Mouse (Mus musculus) midbrain, embryonic 10.5 days (tissue): ENCODE measurements around the gene Fbxl3. TPM values are rescaled to one million over a fixed set of nuclear protein-coding genes. Genes with fewer than 3 reads are reported as not detected.

ENCODE experiments used
- DNase-seq: peaks from one replicate; pipeline ENCODE4 v3.0.0-alpha.2; 2017; ENCODE audit warnings: low spot score
- H3K27ac ChIP-seq: fragments of 300-500 bp; sonication (generic); replicated peaks from 2 replicates; pipeline ENCODE4 v1.5.1; 2016; ENCODE audit warnings: mild to moderate bottlenecking
- H3K27me3 ChIP-seq: fragments of 300-500 bp; sonication (generic); 2 replicates; pipeline ENCODE4 v1.6.1; 2016; ENCODE audit warnings: low read depth, mild to moderate bottlenecking; ENCODE audit not compliant: poor library complexity, severe bottlenecking
- H3K36me3 ChIP-seq: fragments of 300-500 bp; sonication (generic); 2 replicates; pipeline ENCODE4 v1.6.1; 2016; ENCODE audit warnings: mild to moderate bottlenecking, moderate library complexity
- H3K4me1 ChIP-seq: fragments of 300-500 bp; sonication (generic); 2 replicates; pipeline ENCODE4 v1.6.1; 2016
- H3K4me3 ChIP-seq: fragments of 300-500 bp; sonication (generic); 2 replicates; pipeline ENCODE4 v1.5.1; 2016; ENCODE audit warnings: mild to moderate bottlenecking, moderate library complexity
- H3K9me3 ChIP-seq: fragments of 300-500 bp; sonication (generic); replicated peaks from 2 replicates; pipeline ENCODE4 v1.6.1; 2016; ENCODE audit warnings: mild to moderate bottlenecking
- WGBS: fragments of 180-500 bp; shearing (Covaris S2); methylation state at CpG from one replicate; pipeline ENCODE4 v1.1.7; 2016; 5-methylcytosine and 5-hydroxymethylcytosine counted together
- polyA plus RNA-seq: library from polyadenylated mRNA; unstranded; fragments of >200 nt; fragmentation: Nextera tagmentation; extraction: Ambion mirVana; gene quantifications from 2 replicates; pipeline ENCODE4 v1.2.1, GENCODE M21; 2016

Gene Fbxl3
- polyA plus RNA-seq = 13.8 and 16.4 TPM in 2 replicates

DNA sequence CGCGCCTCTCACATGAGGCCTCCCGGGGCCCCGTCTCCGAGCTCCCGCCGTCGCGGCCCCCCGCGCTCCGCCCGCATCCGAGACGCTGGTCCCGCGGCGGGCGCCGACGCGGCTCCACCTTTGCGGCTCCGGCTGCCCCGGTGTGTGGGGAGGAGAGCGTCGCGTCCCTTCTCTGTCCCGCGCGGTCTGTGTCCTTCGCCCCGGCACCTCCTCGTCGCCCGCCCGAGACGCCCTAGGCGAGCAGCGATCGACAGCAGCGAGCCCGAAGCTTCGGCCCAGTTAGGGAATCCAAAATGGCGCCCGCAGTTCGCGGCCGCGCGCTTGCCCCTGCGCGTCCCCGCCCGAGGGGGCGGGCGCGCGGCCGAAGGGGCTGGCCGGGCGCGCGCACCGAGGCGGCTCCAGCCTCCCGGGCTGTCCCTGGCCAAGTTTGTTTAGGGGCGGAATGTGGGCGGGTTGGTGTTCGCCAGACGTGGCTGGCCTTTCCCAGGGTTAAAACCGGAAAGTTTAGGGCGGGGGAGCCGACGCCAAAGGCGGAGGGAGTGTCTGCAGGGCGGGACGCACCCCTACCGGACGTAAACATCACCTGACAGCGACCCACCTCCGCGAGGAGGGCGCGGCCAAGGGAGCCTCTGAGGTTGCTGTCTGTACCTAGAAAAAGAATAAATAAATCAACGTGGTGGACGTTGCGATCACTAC lies at the start of gene Fbxl3:
Fbxl3 (minus strand) TSS at position 329 of the 696 bp plus-strand sequence.
- Histone ChIP-seq H3K36me3 (peaks cover 22% of the 10 kb centered on the region), H3K27ac (peak within 1 kb of the TSS; percentile 99), H3K27me3 (no peaks in the 10 kb centered on the region), H3K4me3 (peak within 1 kb of the TSS; percentile 85), H3K9me3 (no peaks in the 10 kb centered on the region), H3K4me1 (peaks cover 29% of the 10 kb centered on the region)
- WGBS = under 1% methylated on average over 88 of the region's 88 CpGs
- DNase-seq = peak; percentile 87

DNA sequence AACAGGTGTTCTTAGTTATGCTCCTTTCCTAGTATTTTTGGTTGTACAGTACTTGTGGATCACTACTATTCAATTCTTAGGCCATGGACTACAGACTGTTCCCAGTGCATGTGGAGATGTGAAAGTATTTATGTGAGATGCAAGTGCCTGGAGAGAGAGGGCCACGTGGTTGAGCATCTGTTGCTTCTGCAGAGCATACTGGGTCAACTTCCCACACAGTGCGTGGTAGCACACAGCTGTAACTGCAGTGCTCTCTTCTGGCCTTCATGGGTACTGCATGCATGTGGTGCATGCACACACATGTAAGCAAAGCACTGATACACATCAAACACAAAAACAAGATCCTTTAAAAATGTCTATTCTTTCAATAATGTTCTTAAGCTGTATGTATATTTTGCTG lies 32.6 kb upstream of the Fbxl3 start:
- Histone ChIP-seq H3K36me3 (peaks cover 70% of the 10 kb centered on the region), H3K27ac (no peak overlapping the region), H3K4me1 (no peaks in the 10 kb centered on the region), H3K4me3 (no peak overlapping the region), H3K27me3 (no peaks in the 10 kb centered on the region), H3K9me3 (no peaks in the 10 kb centered on the region; the same call in 1 of the 2 replicates)
- 77% methylated on average over 2 of the region's 2 CpGs for WGBS
- DNase-seq = no peak

DNA sequence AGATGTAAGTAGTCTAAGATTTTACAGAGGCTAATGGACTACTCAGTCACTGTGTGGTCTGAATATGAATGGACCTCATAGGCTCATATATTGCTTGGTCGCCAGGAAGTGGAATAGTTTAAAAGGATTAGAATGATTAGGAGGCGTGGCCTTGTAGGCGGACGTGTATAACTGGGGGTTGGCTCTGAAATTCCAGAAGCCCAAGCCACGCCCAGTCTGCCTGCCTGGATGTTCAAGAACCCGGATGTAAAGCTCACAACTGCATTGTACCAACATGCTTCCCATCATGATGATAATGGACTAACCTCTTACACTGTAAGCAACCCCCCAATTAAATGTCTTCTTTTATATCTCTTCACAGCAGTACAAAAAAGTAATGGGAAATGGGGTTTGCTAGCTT lies 26.4 kb upstream of the Fbxl3 start:
- H3K36me3 ChIP-seq = peaks cover 82% of the 10 kb centered on the region
- no peak overlapping the region for H3K27ac ChIP-seq
- no peaks in the 10 kb centered on the region for H3K9me3 ChIP-seq
- H3K4me1 ChIP-seq = no peaks in the 10 kb centered on the region
- H3K27me3 ChIP-seq = no peaks in the 10 kb centered on the region
- no peak for DNase-seq
- no peak overlapping the region for H3K4me3 ChIP-seq
- WGBS = 89% methylated on average over 6 of the region's 6 CpGs

DNA sequence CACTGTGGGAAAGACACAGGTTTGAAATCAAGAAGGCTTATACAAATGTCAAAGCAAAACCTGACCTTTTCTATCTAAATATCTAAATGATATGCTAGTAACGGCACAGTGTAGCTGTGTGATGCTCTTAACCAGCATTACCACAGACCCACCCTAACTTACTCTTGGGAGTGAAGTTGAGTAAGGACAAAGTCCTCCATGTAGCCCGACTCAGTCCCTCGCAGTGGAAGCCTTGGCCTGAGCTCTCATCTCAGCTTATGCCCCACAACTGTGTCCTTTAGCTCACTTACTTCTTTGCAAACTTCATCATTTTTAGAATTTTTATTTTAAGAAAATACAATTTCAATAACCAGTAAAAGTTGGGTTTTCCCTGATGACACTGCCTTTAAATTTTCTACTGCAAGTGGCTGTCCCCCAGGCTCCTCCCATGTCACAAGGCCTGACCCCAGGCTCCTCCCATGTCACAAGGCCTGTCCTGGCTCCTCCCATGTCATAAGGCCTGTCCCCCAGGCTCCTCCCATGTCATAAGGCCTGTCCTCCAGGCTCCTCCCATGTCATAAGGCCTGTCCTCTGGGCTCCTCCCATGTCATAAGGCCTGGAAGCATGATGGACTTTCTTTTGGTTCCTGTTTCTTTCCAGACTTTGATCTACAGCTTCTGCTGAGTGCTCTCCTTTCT lies 15.8 kb upstream of the Fbxl3 start:
- 93% methylated on average over 3 of the region's 3 CpGs for WGBS
- H3K36me3 ChIP-seq = peaks cover 78% of the 10 kb centered on the region

DNA sequence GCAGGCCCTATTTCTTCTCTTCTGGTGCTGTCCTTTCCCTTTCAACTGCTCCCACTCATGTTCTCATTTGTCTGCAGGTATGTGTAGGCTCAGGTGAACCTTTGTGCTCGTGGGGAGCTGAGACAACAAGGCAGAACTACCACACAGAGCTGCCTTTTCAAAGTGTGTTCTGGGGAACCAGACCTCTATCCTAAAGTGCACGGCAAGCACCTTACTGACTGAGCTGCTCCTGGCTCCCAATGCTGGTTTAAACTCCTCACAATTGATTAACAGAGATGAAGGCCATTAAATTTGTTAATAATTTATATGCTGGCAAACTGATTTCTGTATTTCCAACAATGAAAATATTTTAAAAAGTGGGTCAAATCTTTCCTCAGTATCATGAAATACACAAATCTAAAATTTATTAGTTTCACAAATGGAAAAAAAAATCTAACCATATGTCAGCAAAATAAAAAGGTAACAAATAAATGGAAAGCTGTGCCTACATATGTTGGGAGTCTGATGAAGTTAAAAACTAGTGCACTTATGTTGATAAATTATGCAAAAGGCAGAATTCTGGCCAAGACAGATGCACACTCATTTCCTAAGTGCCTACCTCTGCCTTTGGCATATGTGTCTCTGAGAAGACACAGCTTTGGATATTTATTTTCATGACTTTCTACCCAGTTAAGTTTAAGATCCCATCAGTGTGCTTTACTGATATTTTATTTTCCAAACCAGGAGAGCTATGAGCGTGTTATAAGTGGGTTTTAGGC lies 13.4 kb upstream of the Fbxl3 start:
- Histone ChIP-seq H3K4me1 (no peaks in the 10 kb centered on the region), H3K9me3 (no peaks in the 10 kb centered on the region), H3K4me3 (no peak overlapping the region), H3K36me3 (peaks cover 59% of the 10 kb centered on the region), H3K27ac (no peak overlapping the region), H3K27me3 (no peaks in the 10 kb centered on the region)
- no peak for DNase-seq
- WGBS = 92% methylated on average over 3 of the region's 3 CpGs

More for the DNA sequence above, 15.8 kb upstream of the Fbxl3 start:
- no peak overlapping the region for H3K27ac ChIP-seq
- no peak for DNase-seq
- H3K9me3 ChIP-seq = no peaks in the 10 kb centered on the region
- H3K4me3 ChIP-seq = no peak overlapping the region
- H3K4me1 ChIP-seq = no peaks in the 10 kb centered on the region
- no peaks in the 10 kb centered on the region for H3K27me3 ChIP-seq

DNA sequence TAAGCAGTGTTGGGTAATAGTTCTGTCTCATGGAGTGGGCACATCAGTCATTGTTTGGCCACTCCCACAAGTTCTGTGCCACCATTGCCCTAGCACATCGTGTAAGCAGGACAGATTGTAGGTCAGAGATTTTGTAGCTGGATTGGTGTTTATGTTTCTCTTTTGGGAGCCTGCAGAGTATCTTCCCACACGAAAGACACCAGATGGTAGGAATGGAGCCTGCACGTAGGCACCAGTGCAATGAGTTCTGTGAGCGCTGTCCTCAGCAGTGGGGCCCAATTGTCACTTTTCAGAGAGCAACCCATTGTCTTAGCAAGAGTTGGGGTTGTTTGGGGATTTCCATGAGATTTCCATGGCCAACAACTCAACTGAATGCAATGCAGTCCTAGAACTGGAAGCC lies 10.6 kb upstream of the Fbxl3 start:
- Histone ChIP-seq H3K4me1 (no peaks in the 10 kb centered on the region), H3K36me3 (peaks cover 31% of the 10 kb centered on the region), H3K27ac (no peak overlapping the region), H3K9me3 (no peaks in the 10 kb centered on the region), H3K27me3 (no peaks in the 10 kb centered on the region), H3K4me3 (no peak overlapping the region)
- DNase-seq = no peak
- 89% methylated on average over 4 of the region's 4 CpGs for WGBS

DNA sequence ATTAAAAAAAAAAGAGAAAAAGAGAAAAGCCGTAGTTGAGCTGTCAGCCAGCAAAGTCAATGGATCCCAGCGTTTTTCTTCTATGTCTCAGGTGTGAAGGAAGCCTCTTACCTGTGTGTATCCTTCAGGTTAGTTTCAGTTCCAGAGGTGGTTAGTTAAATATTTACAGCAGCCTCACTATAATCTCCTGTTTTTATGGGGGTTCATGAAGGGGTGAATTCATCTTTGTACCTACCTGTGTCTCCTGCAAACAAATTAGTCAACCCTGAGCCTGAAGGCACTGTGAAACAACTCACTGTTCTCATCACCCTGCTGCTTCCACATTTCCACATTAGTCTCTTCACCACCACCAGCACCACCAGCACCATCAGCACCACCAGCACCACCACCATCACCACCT lies 6.9 kb upstream of the Fbxl3 start:
- no peak for DNase-seq
- H3K27me3 ChIP-seq = no peaks in the 10 kb centered on the region
- H3K27ac ChIP-seq = no peak overlapping the region
- no peaks in the 10 kb centered on the region for H3K9me3 ChIP-seq
- peaks cover 11% of the 10 kb centered on the region for H3K4me1 ChIP-seq
- peaks cover 3% of the 10 kb centered on the region; the same call in 1 of the 2 replicates for H3K36me3 ChIP-seq
- no peak overlapping the region for H3K4me3 ChIP-seq
- 96% methylated on average over 2 of the region's 2 CpGs for WGBS

DNA sequence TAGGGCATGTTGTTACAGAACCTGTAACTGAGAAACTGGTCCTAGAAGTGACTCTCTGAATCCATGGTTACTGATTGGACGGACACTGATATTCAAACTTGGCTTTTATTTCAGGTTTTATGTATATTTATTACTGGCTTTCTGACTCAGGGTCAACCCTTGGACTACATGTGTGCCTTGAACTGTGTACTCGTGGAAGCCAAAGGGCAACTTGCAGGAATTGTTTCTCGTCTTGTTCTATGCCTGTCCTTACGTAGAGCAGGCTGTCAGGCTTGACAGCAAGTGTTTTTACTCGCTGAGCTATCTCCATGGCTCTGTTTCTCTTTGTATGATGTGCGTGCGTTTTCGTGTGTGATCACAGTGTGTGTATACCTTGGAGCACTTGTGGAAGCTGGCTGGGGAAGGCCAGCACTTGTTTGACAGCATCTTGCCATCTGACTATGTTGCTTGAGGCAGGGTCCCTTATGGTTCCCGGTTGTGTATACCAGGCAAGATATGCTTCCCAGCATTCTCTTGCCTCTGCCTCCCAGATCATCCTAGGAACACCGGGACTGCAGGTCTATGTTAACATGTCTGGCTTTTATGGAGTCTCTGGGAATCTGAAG lies 3.5 kb upstream of the Fbxl3 start:
- Histone ChIP-seq H3K4me3 (no peak overlapping the region), H3K9me3 (no peaks in the 10 kb centered on the region), H3K36me3 (no peaks in the 10 kb centered on the region), H3K27me3 (no peaks in the 10 kb centered on the region), H3K27ac (no peak overlapping the region), H3K4me1 (peaks cover 14% of the 10 kb centered on the region)
- DNase-seq = no peak
- 86% methylated on average over 10 of the region's 10 CpGs for WGBS

DNA sequence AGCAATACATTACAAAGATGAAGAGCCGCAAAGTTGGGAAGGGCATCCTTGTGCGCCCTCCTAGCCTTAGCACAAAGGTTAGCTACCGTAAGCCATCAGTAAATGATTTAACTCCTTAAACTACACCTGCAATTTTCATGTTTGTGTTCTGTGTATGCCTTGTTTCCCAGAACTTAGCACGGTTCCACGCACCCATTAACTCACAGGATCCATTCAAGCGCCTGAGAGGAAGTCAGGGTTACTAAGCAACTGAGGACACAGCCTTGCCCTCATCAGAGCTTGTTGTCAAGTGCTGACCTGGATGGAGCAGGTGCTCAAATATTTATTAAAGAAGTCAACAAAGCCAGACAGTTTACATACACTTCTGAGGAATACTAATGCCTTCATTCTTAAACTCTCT lies 2.9 kb upstream of the Fbxl3 start:
- H3K9me3 ChIP-seq = no peaks in the 10 kb centered on the region
- WGBS = 73% methylated on average over 6 of the region's 6 CpGs
- no peak overlapping the region for H3K4me3 ChIP-seq
- H3K4me1 ChIP-seq = peaks cover 20% of the 10 kb centered on the region
- H3K27me3 ChIP-seq = no peaks in the 10 kb centered on the region
- no peak for DNase-seq
- H3K27ac ChIP-seq = no peak overlapping the region
- H3K36me3 ChIP-seq = no peaks in the 10 kb centered on the region

DNA sequence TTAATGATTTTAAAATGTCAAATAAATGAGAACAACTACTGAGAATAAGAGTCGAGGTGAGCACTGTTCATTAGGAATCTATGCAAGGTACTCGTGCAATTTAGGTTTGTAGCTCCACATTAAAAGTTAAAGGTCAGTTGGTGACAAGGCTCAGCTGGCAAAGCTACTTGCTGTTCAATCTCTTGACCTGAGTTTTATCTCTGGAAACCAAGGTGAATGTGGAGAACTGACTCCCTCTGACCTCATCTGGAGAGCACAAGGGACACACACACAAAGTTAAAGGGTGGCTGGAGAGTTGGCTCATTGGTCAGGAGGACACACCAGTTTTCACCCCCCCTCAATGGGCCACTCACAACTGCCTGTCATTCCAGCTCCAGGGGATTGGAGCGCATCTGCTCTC lies 1.8 kb upstream of the Fbxl3 start:
- no peak overlapping the region for H3K4me3 ChIP-seq
- WGBS = 78% methylated on average over 3 of the region's 3 CpGs
- no peak for DNase-seq

DNA sequence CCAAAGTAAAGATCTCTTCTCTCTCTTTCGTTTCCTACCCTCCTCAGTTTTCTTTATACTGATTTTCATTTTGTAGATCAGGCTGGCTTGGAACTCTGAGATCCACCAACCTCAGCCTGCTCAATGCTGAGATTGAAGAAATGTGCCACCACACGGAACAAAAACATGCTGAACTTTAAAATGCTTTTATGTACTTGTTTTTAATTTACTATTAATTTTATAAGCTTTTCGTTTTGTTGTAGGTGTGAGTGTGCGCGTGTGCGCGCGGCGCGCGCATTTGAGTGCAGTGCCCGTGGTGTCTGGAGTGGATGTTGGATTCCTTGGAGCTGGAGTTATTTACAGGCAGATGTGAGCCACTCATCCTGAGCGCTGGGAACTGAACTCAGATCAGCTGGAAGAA lies 930 bp upstream of the Fbxl3 start:
- Histone ChIP-seq H3K4me1 (peaks cover 29% of the 10 kb centered on the region), H3K27ac (no peak overlapping the region), H3K4me3 (no peak overlapping the region), H3K27me3 (no peaks in the 10 kb centered on the region), H3K9me3 (no peaks in the 10 kb centered on the region), H3K36me3 (peaks cover 13% of the 10 kb centered on the region)
- 87% methylated on average over 13 of the region's 13 CpGs for WGBS
- no peak for DNase-seq

More for the DNA sequence above, 1.8 kb upstream of the Fbxl3 start:
- Histone ChIP-seq H3K27me3 (no peaks in the 10 kb centered on the region), H3K9me3 (no peaks in the 10 kb centered on the region), H3K4me1 (peaks cover 29% of the 10 kb centered on the region), H3K36me3 (peaks cover 6% of the 10 kb centered on the region), H3K27ac (no peak overlapping the region)

DNA sequence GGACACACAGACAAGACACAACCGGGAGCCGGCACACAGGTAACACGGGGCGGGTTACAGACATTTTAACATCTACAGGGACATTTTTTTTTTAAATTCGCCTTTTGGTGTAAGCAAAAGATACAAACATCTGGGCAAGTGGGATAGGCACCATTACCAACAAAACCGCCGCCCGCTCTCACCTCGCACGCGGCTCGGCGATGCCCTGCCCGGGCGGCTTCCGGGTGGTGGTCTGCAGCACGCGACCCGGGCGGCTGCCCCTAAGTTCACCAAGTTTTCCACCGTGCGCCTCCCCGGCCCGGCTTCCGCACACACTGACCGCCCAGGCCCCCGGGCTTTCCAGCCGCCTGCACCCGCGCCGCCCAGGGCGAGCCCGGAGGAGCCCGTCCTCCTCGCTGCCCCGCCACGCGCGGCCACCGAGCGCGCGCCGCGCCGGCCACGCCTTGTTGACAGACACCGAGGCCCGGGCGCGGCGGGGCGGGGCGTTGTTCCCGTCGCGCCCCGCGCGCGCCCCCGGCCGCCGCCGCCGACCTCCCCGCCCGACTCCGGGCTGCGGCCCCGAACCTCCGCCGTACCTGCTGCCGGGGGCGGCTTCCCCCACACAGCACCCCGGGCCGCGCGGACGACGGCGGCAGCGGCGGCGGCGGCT lies 655 bp downstream of the Fbxl3 start:
- no peaks in the 10 kb centered on the region for H3K27me3 ChIP-seq
- H3K36me3 ChIP-seq = peaks cover 26% of the 10 kb centered on the region
- H3K27ac ChIP-seq = peak overlapping the region; percentile 99
- peak; percentile 81 for DNase-seq
- H3K4me3 ChIP-seq = peak overlapping the region; percentile 85
- no peaks in the 10 kb centered on the region for H3K9me3 ChIP-seq
- H3K4me1 ChIP-seq = peaks cover 29% of the 10 kb centered on the region
- WGBS = under 1% methylated on average over 86 of the region's 86 CpGs
